Mouse (Mus musculus): ENCODE data around the gene Prkrip1.
"Not testable (repeated sequence)": the region's sequence is repeated elsewhere in the genome, so short reads cannot be mapped to it uniquely, and the experiment has no call there.

DNA sequence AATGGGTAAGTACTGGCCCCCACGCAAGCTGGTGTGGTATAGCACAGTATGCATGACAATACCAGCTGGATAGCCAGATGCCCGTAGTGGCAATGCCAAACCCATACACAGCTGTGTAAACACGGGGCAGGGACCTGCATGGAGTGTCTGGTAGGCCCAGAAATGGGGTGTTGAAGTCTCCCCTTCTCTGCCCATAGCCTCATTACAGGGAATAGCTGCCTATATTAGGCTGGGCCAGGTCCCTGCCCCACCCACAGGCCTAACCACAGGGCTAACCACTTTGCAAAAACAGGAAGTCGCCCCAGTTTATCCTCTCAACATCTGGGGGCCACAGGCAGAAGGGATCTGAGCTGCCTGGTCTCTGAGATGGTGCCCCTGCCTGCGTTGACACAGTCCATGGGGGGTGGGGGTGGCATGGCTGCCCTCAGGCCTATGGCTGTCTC lies 49.6 kb downstream of the Prkrip1 start:
- not testable (repeated sequence) for TF ChIP-seq CTCF (IDR thresholded peaks at IDR 0.05); EP300 (IDR thresholded peaks at IDR 0.05; ENCODE audit: insufficient read depth, low read depth, low read length)
